Mouse (Mus musculus) ES-E14 (cell line): ENCODE data around the gene Cybb.

Experiments used
- HCFC1 ChIP-seq: IDR thresholded peaks from 2 replicates; pipeline ENCODE4 v1.6.1; 2012; ENCODE audit warnings: low read length, inconsistent platforms, borderline replicate concordance; ENCODE audit not compliant: insufficient read depth
- ZNF384 ChIP-seq: IDR thresholded peaks from 2 replicates; pipeline ENCODE4 v1.6.1; 2012; ENCODE audit warnings: low read depth, low read length, inconsistent platforms

GRCm38 (mm10) chrX:9473768-9474167, 13.8 kb downstream of the Cybb start:
- TF ChIP-seq HCFC1 (no peak), ZNF384 (no peak)
